Mouse (Mus musculus) bone marrow, adult 2 months (tissue): ENCODE data around the gene Col23a1.

Experiments used
- CTCF ChIP-seq: fragments of 200-500 bp; IDR thresholded peaks from 2 replicates; pipeline ENCODE4 v1.5.1; 2011; ENCODE audit warnings: low read length, control low read depth; ENCODE audit not compliant: control insufficient read depth, insufficient read depth
- POLR2A ChIP-seq: fragments of 200-500 bp; IDR thresholded peaks from 2 replicates; pipeline ENCODE4 v1.6.1; 2011; ENCODE audit warnings: low read depth, mild to moderate bottlenecking, control low read depth, low read length, borderline replicate concordance; ENCODE audit not compliant: control insufficient read depth

GRCm38 (mm10) chr11:51619409-51620060 is 329.8 kb downstream of the Col23a1 start, which contains the start of gene Nhp2:
- TF ChIP-seq POLR2A: no peak; the same call in 1 of the 2 replicates
- no peak for TF ChIP-seq CTCF
